In genomic region chr1:176812491-176813291, GRCm38 (mm10) we compare ENCODE assay signal across 8 mouse cellular contexts. TPM values are rescaled to one million over a fixed set of nuclear protein-coding genes. Genes with fewer than 3 reads are reported as not detected.
DNase-seq lines count a peak whose midpoint lies in the region; ATAC-seq lines count a peak whose summit lies in the region.

No protein-coding gene starts in this region.

- H3K27ac ChIP-seq in lung, embryonic 16.5 days (ENCODE audit: low read length), result peak overlapping the region; percentile 90
- peak overlapping the region; percentile 98 for H3K27ac ChIP-seq in embryonic facial prominence, embryonic 13.5 days
- H3K27ac ChIP-seq in intestine, embryonic 16.5 days (ENCODE audit: low read length), result peak overlapping the region; percentile 95
- H3K27ac ChIP-seq in neural tube, embryonic 15.5 days (replicated peaks), result peak overlapping the region; percentile 100

- no peak for ATAC-seq in lung, embryonic 16.5 days (ENCODE audit: low read depth)
- ATAC-seq in embryonic facial prominence, embryonic 13.5 days (ENCODE audit: insufficient number of reproducible peaks, insufficient read depth, low FRiP score, low TSS enrichment, low read depth), result no peak
- no peak for ATAC-seq in intestine, embryonic 16.5 days
- no peak for ATAC-seq in neural tube, embryonic 15.5 days (ENCODE audit: low FRiP score)

- H3K4me3 ChIP-seq in lung, embryonic 16.5 days (ENCODE audit: low read length), result peak overlapping the region; percentile 92
- peak overlapping the region; percentile 92 for H3K4me3 ChIP-seq in embryonic facial prominence, embryonic 13.5 days
- peak overlapping the region; percentile 82 for H3K4me3 ChIP-seq in intestine, embryonic 16.5 days (ENCODE audit: low read length)
- peak overlapping the region; percentile 89 for H3K4me3 ChIP-seq in neural tube, embryonic 15.5 days (replicated peaks)

- DNase-seq in lung, postnatal 4 days, result no peak
- no peak for DNase-seq in natural killer cell, adult 2 months (ENCODE audit: low spot score in 2 of 2)
- no peak for DNase-seq in ovary, postnatal 14 days (ENCODE audit: low spot score)
- no peak for DNase-seq in right cerebral cortex, postnatal 36 days (ENCODE audit: low spot score in 2 of 2)

- 14% methylated on average over 11 of the region's 11 CpGs for WGBS in lung, embryonic 16.5 days
- WGBS in embryonic facial prominence, embryonic 13.5 days, result 16% methylated on average over 11 of the region's 11 CpGs
- 19% methylated on average over 11 of the region's 11 CpGs for WGBS in intestine, embryonic 16.5 days
- 13% methylated on average over 11 of the region's 11 CpGs for WGBS in neural tube, embryonic 15.5 days

- no peaks in the 10 kb centered on the region for H3K36me3 ChIP-seq in lung, embryonic 16.5 days (ENCODE audit: control insufficient read depth, insufficient read depth, low read length)
- no peaks in the 10 kb centered on the region for H3K36me3 ChIP-seq in embryonic facial prominence, embryonic 13.5 days
- no peaks in the 10 kb centered on the region for H3K36me3 ChIP-seq in intestine, embryonic 16.5 days (ENCODE audit: control insufficient read depth, insufficient read depth, low read length)
- no peaks in the 10 kb centered on the region for H3K36me3 ChIP-seq in neural tube, embryonic 15.5 days

- peaks cover 14% of the 10 kb centered on the region; the same call in 1 of the 2 replicates for H3K4me1 ChIP-seq in lung, embryonic 16.5 days (replicated peaks; ENCODE audit: control insufficient read depth, insufficient read depth, low read length)
- peaks cover 16% of the 10 kb centered on the region for H3K4me1 ChIP-seq in embryonic facial prominence, embryonic 13.5 days
- H3K4me1 ChIP-seq in intestine, embryonic 16.5 days (ENCODE audit: control insufficient read depth, insufficient read depth, low read length), result no peaks in the 10 kb centered on the region
- peaks cover 32% of the 10 kb centered on the region for H3K4me1 ChIP-seq in neural tube, embryonic 15.5 days

- peak overlapping the region; percentile 90 for H3K9ac ChIP-seq in lung, embryonic 16.5 days (ENCODE audit: low read length)
- peak overlapping the region; percentile 92 for H3K9ac ChIP-seq in embryonic facial prominence, embryonic 13.5 days
- H3K9ac ChIP-seq in intestine, embryonic 16.5 days (ENCODE audit: low read depth, low read length), result peak overlapping the region; percentile 73
- H3K9ac ChIP-seq in neural tube, embryonic 15.5 days (replicated peaks), result peak overlapping the region; percentile 97

- H3K27me3 ChIP-seq in lung, embryonic 16.5 days (ENCODE audit: control insufficient read depth, insufficient read depth, low read depth, low read length), result no peaks in the 10 kb centered on the region
- no peaks in the 10 kb centered on the region for H3K27me3 ChIP-seq in embryonic facial prominence, embryonic 13.5 days
- no peaks in the 10 kb centered on the region for H3K27me3 ChIP-seq in intestine, embryonic 16.5 days (replicated peaks; ENCODE audit: control insufficient read depth, insufficient read depth, low read length)
- H3K27me3 ChIP-seq in neural tube, embryonic 15.5 days (replicated peaks), result no peaks in the 10 kb centered on the region

- H3K4me2 ChIP-seq in lung, embryonic 16.5 days (ENCODE audit: low read depth, low read length), result peak overlapping the region; percentile 76
- H3K4me2 ChIP-seq in embryonic facial prominence, embryonic 13.5 days, result peak overlapping the region; percentile 77
- H3K4me2 ChIP-seq in intestine, embryonic 16.5 days (ENCODE audit: low read depth, low read length), result peak overlapping the region; percentile 54
- peak overlapping the region; percentile 69 for H3K4me2 ChIP-seq in neural tube, embryonic 15.5 days

- no peaks in the 10 kb centered on the region for H3K9me3 ChIP-seq in lung, embryonic 16.5 days (ENCODE audit: control insufficient read depth, low read length)
- no peaks in the 10 kb centered on the region for H3K9me3 ChIP-seq in embryonic facial prominence, embryonic 13.5 days
- no peaks in the 10 kb centered on the region for H3K9me3 ChIP-seq in intestine, embryonic 16.5 days (ENCODE audit: control insufficient read depth, low read length)
- no peaks in the 10 kb centered on the region for H3K9me3 ChIP-seq in neural tube, embryonic 15.5 days (replicated peaks)

RNA-seq across cellular contexts. Expression of gene Cep170, which starts 1.2 kb away (rescaled TPM):
- polyA plus RNA-seq in lung, embryonic 16.5 days (2015; fragmentation: Nextera tagmentation; extraction: Ambion mirVana), result 15.5 and 17.9 TPM in 2 replicates
- polyA plus RNA-seq in embryonic facial prominence, embryonic 13.5 days (2015; fragmentation: Nextera tagmentation; extraction: Ambion mirVana), result 33.6 and 39.3 TPM in 2 replicates
- polyA plus RNA-seq in intestine, embryonic 16.5 days (2015; fragmentation: Nextera tagmentation; extraction: Ambion mirVana), result 8.6 and 9.7 TPM in 2 replicates
- 80.4 and 91.0 TPM in 2 replicates for polyA plus RNA-seq in neural tube, embryonic 15.5 days (2015; fragmentation: Nextera tagmentation; extraction: Ambion mirVana)

RNA-seq across cellular contexts. Expression of gene Sdccag8, which starts 1.8 kb away (rescaled TPM):
- polyA plus RNA-seq in lung, embryonic 16.5 days (2015; fragmentation: Nextera tagmentation; extraction: Ambion mirVana), result 16.9 TPM in 2 replicates
- polyA plus RNA-seq in embryonic facial prominence, embryonic 13.5 days (2015; fragmentation: Nextera tagmentation; extraction: Ambion mirVana), result 19.1 and 19.6 TPM in 2 replicates
- 30.3 and 33.3 TPM in 2 replicates for polyA plus RNA-seq in intestine, embryonic 16.5 days (2015; fragmentation: Nextera tagmentation; extraction: Ambion mirVana)
- polyA plus RNA-seq in neural tube, embryonic 15.5 days (2015; fragmentation: Nextera tagmentation; extraction: Ambion mirVana), result 19.8 and 20.5 TPM in 2 replicates
